Mouse (Mus musculus): ENCODE measurements around the gene Gm9774.

Gm9774 gene

DNA sequence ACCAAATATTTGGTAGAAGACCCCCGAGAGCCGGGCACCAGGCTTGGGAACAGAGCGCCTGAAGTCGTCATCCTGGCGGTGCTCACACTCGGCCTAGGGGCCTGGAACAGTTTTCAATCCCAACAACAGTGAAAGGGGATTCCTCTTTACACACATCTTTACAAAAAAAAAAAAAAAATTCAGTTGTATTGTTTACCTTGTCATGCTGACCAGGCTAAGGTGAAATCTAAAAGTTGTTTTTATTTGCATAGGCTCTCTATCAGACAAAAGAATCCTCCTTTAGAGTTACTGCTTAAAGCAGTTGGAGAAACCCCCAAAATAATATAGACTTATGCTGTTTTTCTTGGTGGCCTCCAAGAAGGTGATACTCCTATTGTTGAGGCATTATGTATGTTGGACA, at the start of gene Gm9774:
TSS of gene Gm9774 (minus strand) at position 101 of the 400 bp plus-strand sequence.
- no peak for DNase-seq (ENCODE audit: low read depth, low spot score)

- DNase-seq (ENCODE audit: low read depth, low spot score), result no peak
Measured at GRCm38 (mm10) chr3:92470111-92470510, 40.9 kb upstream of the Gm9774 start.

DNA sequence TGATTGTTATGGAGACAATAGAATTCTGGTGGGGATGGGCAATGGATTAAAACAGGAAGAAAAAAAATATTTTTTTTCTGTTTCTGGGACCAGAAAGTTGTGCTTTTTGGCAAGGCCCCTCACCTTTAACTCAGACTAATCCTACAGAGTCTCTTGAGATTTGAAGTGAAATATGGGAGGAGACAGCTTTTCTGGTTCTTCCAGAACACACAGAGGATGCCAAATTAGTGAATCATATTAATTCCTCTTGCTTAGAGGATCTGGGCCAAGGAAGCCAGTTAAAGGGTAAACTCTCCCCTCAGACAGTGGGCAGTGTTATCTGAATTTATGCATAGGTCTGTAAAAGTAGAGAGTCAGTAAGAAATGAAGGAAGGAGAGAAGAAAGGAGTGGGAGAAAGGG, 38.2 kb upstream of the Gm9774 start:
- no peak for DNase-seq (ENCODE audit: low read depth, low spot score)

- DNase-seq (ENCODE audit: low read depth, low spot score), result no peak
Measured at GRCm38 (mm10) chr3:92466576-92466975, 37.4 kb upstream of the Gm9774 start.

DNA sequence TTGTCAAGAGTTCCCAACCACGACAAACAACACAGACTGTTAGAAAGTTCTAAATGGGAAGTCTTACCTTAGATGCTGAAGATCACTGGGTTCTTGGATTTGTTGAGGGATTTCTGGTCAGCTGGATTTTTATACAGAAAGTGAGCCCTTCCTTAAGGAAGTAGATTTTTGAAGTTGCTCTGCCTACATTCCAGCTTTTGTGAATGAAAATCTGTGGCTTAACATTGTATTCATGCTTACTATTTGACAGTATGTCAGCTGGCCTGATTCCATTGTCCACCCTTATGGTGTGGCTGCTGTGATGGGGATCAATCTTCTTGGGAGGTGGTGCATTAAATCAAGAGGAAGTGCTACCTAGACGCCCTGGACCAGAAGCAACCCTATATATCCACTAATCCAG, 29.4 kb upstream of the Gm9774 start, which contains the start of gene Sprr3:
TSS of gene Sprr3 (minus strand) at position 101 of the 400 bp plus-strand sequence.
- no peak for DNase-seq (ENCODE audit: low read depth, low spot score)

GRCm38 (mm10) chr3:92455151-92455550, 25.9 kb upstream of the Gm9774 start:
- DNase-seq (ENCODE audit: low read depth, low spot score), result no peak

GRCm38 (mm10) chr3:92440177-92440576, 11.0 kb upstream of the Gm9774 start:
- DNase-seq (ENCODE audit: low read depth, low spot score), result no peak

DNA sequence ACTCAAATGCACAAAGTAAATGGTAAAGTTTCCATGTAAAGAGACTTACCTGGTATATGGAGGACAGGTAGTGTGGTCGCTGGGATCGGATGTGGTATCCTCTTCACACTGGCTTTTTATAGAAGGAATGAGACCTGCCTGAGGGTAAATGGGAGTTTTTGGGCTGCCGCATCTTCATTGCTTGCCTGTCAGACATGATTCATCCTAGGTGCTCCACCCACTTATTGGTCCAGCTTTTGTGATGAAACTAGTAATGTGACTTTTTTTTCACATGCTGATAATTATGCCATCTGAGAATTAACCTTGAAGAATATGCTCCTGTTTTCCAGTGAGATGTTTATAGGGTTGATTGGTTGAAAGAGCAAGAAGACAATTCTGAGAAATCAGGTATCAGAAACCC, 9.5 kb upstream of the Gm9774 start, which contains the start of gene Sprr1b:
TSS of gene Sprr1b (minus strand) at position 101 of the 400 bp plus-strand sequence.
- DNase-seq (ENCODE audit: low read depth, low spot score), result no peak

DNA sequence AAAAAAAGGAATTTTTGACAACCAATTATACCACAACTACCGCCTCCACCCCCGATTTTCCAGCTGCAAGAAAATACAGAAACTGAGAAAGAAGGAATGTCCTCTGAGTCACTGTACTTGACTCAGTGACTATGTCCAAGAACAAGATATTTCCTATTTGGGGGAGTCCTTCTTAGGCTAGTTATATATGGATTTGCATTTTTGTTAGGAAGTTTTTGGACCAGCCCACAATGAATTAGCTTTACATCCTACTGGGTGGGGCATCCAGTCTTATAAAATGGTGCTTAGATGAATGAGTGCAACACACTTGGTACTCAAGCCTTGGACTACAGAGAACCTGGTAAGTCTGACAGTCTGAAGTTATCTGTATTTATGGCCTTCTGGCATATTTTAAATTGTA, 3.1 kb upstream of the Gm9774 start, which contains the start of gene Sprr2k:
TSS of gene Sprr2k (plus strand) at position 301 of the 400 bp plus-strand sequence.
- no peak for DNase-seq (ENCODE audit: low read depth, low spot score)

- no peak for DNase-seq (ENCODE audit: low read depth, low spot score)
Measured at GRCm38 (mm10) chr3:92417782-92418181, 11.4 kb downstream of the Gm9774 start, which contains the start of gene Sprr2j-ps. Gene Sprr2j-ps (plus strand): TSS chr3:92418082.

GRCm38 (mm10) chr3:92407691-92408090, 21.5 kb downstream of the Gm9774 start, which contains the start of gene Sprr2i:
Gene Sprr2i (plus strand): TSS chr3:92407991.
- no peak for DNase-seq (ENCODE audit: low read depth, low spot score)

DNA sequence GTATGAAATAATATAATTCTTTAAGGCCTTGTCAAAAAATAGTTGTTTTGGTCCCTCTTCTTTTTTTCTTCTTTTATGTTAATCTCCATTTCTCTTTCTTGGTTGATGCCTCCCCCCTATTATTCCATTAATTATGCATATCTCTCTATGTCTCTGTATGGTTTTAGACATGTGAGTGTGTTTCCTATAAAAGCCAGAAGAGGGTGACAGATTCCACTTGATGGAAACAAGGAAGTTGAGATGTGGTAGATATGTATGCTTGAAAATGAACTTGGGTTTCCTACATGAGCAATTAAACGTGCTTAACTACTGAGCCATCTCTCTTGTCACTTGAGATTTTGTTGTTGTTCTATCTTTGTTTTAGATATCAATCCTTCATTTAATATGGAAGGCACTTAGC, 34.9 kb downstream of the Gm9774 start:
- no peak for DNase-seq (ENCODE audit: low read depth, low spot score)

DNA sequence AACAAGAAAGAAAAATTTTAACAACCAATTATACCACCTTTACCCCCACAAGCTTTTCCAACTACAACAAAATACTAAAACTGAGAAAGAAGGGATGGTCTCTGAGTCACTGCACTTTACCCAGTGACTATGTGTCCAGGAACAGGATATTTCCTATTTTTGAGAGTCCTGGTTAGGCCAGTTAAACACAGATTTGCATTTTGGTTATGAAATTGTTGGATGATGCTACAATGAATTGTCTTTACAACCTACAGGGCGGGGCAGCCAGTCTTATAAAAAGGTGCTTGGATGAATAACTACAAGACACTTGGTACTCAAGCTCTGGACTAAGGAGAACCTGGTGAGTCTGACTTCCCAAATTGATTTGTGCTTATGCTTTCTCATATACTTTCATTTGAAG, 43.8 kb downstream of the Gm9774 start, which contains the start of gene Sprr2h:
TSS of gene Sprr2h (plus strand) at position 301 of the 400 bp plus-strand sequence.
- DNase-seq (ENCODE audit: low read depth, low spot score), result no peak
